Mouse (Mus musculus) embryonic fibroblast, embryonic 13.5 days (primary cell): ENCODE results near the gene Spin1. TPM values are rescaled to one million over a fixed set of nuclear protein-coding genes. Genes with fewer than 3 reads are reported as not detected.

Source experiments
- H3K27ac ChIP-seq: 2 replicates; pipeline ENCODE4 v1.5.1; 2012; ENCODE audit warnings: low read length, control low read depth, inconsistent platforms; ENCODE audit not compliant: insufficient read depth
- H3K4me1 ChIP-seq: 2 replicates; pipeline ENCODE4 v1.6.1; 2011; ENCODE audit warnings: low read length; ENCODE audit not compliant: control insufficient read depth, insufficient read depth
- H3K4me3 ChIP-seq: 2 replicates; pipeline ENCODE4 v1.5.1; 2011; ENCODE audit warnings: mild to moderate bottlenecking, control low read depth, low read length; ENCODE audit not compliant: insufficient read depth
- CTCF ChIP-seq: IDR thresholded peaks from 2 replicates; pipeline ENCODE4 v1.5.1; 2011; ENCODE audit warnings: mild to moderate bottlenecking, control low read depth, low read length, moderate library complexity, borderline replicate concordance; ENCODE audit not compliant: insufficient read depth
- POLR2A ChIP-seq: IDR thresholded peaks from 2 replicates; pipeline ENCODE4 v1.6.1; 2011; ENCODE audit warnings: low read depth, mild to moderate bottlenecking, control low read depth, low read length, moderate library complexity
- polyA plus RNA-seq: library from polyadenylated mRNA; stranded (reverse); fragments of >200 nt; gene quantifications from 2 replicates; pipeline ENCODE4 v1.2.4, GENCODE M21; 2011; ENCODE audit warnings: low read depth; ENCODE audit not compliant: missing spikeins, insufficient read length

The Spin1 gene
- polyA plus RNA-seq, 1 experiment, result 97.1 TPM

DNA sequence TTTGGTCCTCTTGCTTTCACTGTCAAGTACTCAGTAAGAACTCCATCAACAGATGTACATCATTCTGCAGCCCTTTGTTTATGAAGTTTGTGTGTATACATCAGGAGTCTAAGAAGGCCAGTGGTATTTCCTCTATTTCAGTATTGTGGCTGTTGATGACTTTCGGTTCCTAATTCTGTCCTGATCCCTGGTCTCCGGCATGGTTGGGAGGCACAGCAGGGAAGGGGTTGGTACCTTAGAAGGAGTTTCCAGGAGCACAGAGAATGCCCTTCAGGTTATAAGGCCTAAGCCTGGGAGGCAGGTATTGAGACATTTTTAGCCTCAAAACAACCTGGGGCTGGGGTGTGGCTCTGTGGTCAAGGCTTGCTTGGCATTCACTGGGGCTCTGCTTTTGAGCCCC is 61.0 kb downstream of the Spin1 start:
- Histone ChIP-seq H3K27ac (no peak overlapping the region), H3K4me3 (no peak overlapping the region), H3K4me1 (no peaks in the 10 kb centered on the region)
- TF ChIP-seq POLR2A (no peak), CTCF (no peak)

DNA sequence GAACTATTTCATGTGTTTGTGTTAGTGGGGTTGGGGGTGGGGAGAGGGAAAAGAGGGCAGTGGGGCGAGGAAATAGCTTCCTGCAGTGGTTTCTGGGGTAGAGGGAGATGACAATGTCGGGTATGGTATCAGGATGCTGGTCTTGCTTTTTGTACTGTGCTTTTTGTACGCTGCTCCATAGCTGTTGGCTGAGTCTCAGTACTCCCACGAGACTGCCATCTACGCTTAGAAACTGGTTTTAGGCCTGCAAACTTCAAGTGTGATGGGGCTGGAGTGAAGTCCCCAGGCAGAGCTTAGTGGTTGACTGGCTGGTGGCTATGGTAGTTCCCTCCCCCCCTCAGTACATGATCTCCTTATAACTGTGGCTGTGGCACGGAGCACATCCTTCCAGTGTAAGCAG is 61.6 kb downstream of the Spin1 start:
- H3K4me1 ChIP-seq, result no peaks in the 10 kb centered on the region
- no peak overlapping the region for H3K4me3 ChIP-seq
- no peak for TF ChIP-seq CTCF
- no peak for TF ChIP-seq POLR2A
- no peak overlapping the region for H3K27ac ChIP-seq

DNA sequence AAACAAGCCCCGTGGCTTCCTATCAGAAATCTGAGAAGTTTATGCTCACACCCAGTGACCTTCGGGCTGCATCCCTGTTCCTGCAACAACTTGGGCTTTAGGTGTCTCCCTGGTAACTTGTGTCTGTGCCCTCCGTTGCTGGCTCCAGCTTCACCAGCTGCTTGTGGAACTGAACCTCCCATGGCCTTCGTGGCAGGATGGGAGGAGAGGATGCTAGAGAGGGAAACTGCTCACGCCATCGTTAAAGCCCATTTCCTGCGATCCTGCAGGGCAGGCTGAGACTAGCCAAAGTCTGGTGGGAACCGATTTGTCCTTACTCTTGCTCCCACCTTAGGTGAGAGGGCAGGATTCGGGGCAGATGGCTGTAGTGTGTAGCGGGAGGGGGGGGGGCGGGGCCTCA is 66.0 kb downstream of the Spin1 start:
- no peak overlapping the region for H3K27ac ChIP-seq
- H3K4me3 ChIP-seq, result no peak overlapping the region
- TF ChIP-seq CTCF, result no peak
- TF ChIP-seq POLR2A, result no peak
- H3K4me1 ChIP-seq, result no peaks in the 10 kb centered on the region

DNA sequence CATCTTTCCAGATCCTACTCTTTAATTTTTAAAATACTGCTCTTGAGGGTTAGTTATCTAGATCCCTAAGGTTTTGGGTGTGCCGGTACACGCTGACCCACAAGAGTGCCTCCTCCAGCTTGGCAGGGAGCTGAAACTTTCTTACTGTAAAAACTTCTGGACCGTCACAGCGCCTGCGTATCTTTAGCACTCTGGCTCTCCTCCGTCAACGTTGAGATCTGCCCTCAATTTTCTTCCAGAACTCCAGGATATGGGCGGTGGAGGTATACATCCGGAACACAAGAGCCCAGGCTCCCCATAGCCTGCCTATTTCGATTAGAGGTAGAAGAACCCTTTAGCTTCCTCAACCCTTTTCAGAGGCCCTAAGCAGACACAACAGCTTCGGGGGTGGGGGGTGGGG is 69.5 kb downstream of the Spin1 start:
- no peak for TF ChIP-seq CTCF
- TF ChIP-seq POLR2A, result no peak
- Histone ChIP-seq H3K4me1 (no peaks in the 10 kb centered on the region), H3K4me3 (no peak overlapping the region), H3K27ac (no peak overlapping the region)

DNA sequence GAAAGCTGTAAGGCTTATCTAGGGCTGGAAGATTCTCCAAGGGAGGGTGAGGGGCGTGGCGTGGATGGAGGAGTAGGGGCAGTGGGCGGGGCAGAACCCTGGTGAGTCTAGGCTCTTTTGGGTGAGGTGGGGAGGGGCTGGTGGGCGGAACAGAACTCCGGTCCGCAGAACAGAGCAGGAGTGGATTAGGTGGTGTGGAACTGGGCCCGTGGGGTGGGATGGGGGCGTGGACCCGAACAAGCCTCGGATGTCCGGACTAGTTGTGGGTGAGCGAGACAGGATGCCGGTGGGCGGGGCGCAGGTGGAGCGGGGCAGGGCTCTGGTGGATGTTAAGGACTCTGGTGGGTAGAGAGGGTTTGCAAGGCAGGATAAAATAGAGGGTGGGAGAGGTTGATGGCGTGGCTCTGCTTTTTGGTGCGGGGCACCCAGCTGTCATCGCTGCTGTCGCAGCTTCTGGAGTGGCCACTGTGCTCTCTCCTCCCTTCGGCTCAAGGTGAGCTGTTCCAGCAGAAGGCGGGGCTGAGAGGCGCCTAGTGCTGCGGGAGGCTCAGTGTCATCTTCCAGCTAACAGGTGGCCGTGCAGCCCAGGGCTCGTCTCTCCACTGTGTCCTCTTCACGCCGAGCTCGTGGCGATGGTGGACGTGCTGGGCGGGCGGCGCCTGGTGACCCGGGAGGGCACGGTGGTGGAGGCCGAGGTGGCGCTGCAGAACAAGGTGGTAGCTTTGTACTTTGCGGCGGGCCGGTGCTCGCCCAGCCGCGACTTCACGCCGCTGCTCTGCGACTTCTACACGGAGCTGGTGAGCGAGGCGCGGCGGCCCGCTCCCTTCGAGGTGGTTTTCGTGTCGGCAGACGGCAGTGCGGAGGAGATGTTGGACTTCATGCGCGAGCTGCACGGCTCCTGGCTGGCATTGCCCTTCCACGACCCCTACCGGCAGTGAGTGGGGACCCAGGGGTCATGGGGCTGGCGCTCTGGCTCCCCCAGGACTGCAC is 70.3 kb downstream of the Spin1 start, which contains the start of gene Nxnl2:
TSS of gene Nxnl2 (plus strand) at position 332 of the 990 bp plus-strand sequence.
- TF ChIP-seq POLR2A (no peak), CTCF (peak; percentile 45; the same call in 1 of the 2 replicates)
- no peaks in the 10 kb centered on the region for H3K4me1 ChIP-seq
- no peak within 1 kb of the TSS for H3K27ac ChIP-seq
- H3K4me3 ChIP-seq, result peak within 1 kb of the TSS; percentile 17

DNA sequence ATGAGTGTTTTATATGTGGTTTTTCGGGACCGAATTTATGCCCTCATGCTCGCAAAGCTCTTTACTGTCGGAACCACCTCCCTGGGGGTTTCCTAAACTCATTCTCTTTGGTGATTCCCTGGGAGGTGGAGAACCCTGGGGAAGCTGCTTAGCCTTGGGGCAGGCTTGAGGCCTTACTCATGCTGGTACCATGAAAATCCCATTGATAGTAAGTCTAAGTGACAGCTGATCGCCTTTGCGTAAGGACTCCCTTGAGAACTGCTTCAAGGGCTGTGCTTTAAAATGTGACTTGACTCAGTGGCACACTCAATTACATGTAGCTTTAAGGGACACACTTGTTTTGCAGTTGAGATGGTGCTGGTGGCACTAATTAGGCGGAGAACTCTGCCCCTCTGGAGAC is 71.9 kb downstream of the Spin1 start:
- TF ChIP-seq POLR2A, result no peak
- Histone ChIP-seq H3K4me1 (no peaks in the 10 kb centered on the region), H3K4me3 (no peak overlapping the region), H3K27ac (no peak overlapping the region)

DNA sequence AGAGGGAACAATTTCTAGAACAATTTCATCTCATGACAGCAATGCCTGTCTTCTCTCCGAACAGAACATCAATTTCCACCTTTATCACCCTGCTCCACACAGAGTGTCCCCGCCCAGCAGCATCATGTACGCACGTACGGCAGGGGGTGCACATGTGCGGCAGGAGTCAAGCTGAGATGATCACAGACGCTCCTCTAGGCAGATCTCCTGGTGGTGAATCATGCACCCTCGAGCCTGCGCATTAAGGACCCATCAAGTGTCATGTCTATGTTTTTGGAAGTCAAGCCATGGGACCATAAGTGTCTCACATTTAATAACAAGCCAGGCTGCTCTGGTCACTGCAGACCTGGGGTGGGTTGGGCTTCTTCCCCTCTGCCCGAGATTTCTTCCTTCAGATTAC is 78.3 kb downstream of the Spin1 start:
- H3K4me3 ChIP-seq, result no peak overlapping the region
- no peak overlapping the region for H3K27ac ChIP-seq
- no peaks in the 10 kb centered on the region for H3K4me1 ChIP-seq
- TF ChIP-seq POLR2A (no peak), CTCF (no peak)

DNA sequence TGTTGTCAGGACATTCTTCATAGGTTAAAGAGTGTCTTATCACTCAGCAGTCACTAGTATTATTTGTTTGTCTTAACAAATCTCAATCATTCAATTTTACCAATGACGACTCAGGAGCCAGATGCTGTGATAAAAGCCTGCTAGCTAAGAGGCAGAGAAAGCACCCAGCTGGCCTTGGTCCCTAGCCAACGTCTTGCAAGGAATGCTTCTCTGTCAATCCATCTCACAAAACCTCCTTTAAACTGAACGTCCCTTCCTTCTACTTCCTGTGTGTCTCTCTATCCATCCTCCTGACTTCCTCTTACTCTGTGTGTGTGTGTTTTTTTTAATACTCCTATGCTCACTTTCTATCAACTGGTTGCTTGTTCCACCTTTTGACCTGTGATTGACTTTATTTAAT is 78.7 kb downstream of the Spin1 start:
- Histone ChIP-seq H3K4me1 (no peaks in the 10 kb centered on the region), H3K27ac (no peak overlapping the region), H3K4me3 (no peak overlapping the region)
- no peak for TF ChIP-seq POLR2A
- no peak for TF ChIP-seq CTCF

DNA sequence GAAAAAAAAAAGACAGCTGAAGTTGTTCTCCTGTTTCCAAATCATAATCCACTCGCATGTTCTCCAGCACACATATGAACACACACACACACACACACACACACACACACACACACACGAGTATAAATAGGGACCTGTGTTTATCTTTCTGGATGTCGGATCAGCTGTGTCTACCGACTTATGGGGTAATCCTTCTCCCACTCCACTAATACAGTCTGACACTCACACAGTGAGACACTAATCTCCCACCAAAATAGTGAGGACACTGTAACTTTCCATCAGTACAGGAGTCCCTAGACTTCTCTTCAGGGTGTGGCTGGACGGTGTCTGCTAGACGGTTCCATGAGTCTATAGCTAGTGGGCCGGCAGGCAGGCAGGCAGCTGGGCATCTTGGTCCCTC is 81.6 kb downstream of the Spin1 start:
- TF ChIP-seq CTCF, result no peak
- TF ChIP-seq POLR2A, result no peak
- no peaks in the 10 kb centered on the region for H3K4me1 ChIP-seq
- H3K4me3 ChIP-seq, result no peak overlapping the region
- H3K27ac ChIP-seq, result no peak overlapping the region

DNA sequence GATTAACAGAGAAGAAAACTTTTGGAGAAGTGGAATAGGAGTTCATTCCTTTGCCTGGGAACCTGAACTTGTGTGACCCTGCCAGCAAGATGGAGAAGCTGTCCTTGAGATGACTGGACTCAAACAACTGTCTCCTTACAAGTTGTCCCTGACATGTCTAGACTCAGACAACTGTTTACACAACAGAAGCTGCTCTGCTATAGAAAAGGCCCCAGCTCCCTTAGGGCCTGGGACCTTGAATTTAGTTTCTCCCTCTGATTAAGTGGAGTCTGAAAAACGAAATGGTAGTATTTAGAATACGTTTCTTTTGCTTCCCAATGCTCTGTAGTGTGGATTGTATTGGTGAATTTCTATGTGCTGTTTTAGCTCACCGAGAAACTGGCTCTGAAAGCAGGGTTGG is 84.2 kb downstream of the Spin1 start:
- TF ChIP-seq CTCF, result no peak
- no peak for TF ChIP-seq POLR2A

More for the DNA sequence above, 84.2 kb downstream of the Spin1 start:
- Histone ChIP-seq H3K4me1 (no peaks in the 10 kb centered on the region), H3K4me3 (no peak overlapping the region), H3K27ac (no peak overlapping the region)
